Mouse (Mus musculus) mesoderm, embryonic 11.5 days (tissue): ENCODE data around the gene H2-Q1.
"Not testable (repeated sequence)": the region's sequence is repeated elsewhere in the genome, so short reads cannot be mapped to it uniquely, and the experiment has no call there.

ENCODE experiments used
- DNase-seq: peaks from one replicate; pipeline ENCODE4 v3.0.0-alpha.2; 2012; ENCODE audit warnings: low read depth, low spot score

The H2-Q1 gene

GRCm38 (mm10) chr17:35320327-35321081, at the start of gene H2-Q1:
Gene H2-Q1, plus strand, starts transcription at chr17:35320405.
- DNase-seq: peak; percentile 22

GRCm38 (mm10) chr17:35272249-35272648, 48.0 kb upstream of the H2-Q1 start:
- DNase-seq: no peak

GRCm38 (mm10) chr17:35274770-35275169, 45.4 kb upstream of the H2-Q1 start:
- DNase-seq: peak; percentile 90

GRCm38 (mm10) chr17:35276304-35276864, 43.8 kb upstream of the H2-Q1 start:
- DNase-seq: no peak

- DNase-seq: no peak
These were observed 42.2 kb upstream of the H2-Q1 start for GRCm38 (mm10) chr17:35278049-35278448.

- DNase-seq: no peak
These were observed 41.1 kb upstream of the H2-Q1 start for GRCm38 (mm10) chr17:35278957-35279688.

- DNase-seq: no peak
These were observed 39.9 kb upstream of the H2-Q1 start for GRCm38 (mm10) chr17:35280276-35280675.

- no peak for DNase-seq
These were observed 34.8 kb upstream of the H2-Q1 start for GRCm38 (mm10) chr17:35285431-35285830.

- DNase-seq: peak; percentile 71
These were observed 24.4 kb upstream of the H2-Q1 start for GRCm38 (mm10) chr17:35295796-35296195.

- DNase-seq: not testable (repeated sequence)
These were observed 19.8 kb upstream of the H2-Q1 start for GRCm38 (mm10) chr17:35300261-35300945.

GRCm38 (mm10) chr17:35301645-35302258, 18.5 kb upstream of the H2-Q1 start:
- DNase-seq: peak; percentile 88

- no peak for DNase-seq
These were observed 16.9 kb upstream of the H2-Q1 start for GRCm38 (mm10) chr17:35303271-35303670.

GRCm38 (mm10) chr17:35303756-35304350, 16.4 kb upstream of the H2-Q1 start:
- DNase-seq: no peak

- no peak for DNase-seq
These were observed 15.7 kb upstream of the H2-Q1 start for GRCm38 (mm10) chr17:35304478-35304877.

- DNase-seq: not testable (repeated sequence)
These were observed 15.3 kb upstream of the H2-Q1 start for GRCm38 (mm10) chr17:35304921-35305320.

GRCm38 (mm10) chr17:35318671-35319070, 1.5 kb upstream of the H2-Q1 start:
- DNase-seq: no peak

GRCm38 (mm10) chr17:35325124-35325523, 4.9 kb downstream of the H2-Q1 start:
- DNase-seq: not testable (repeated sequence)

GRCm38 (mm10) chr17:35326000-35326399, 5.8 kb downstream of the H2-Q1 start:
- not testable (repeated sequence) for DNase-seq

GRCm38 (mm10) chr17:35329714-35330113, 9.5 kb downstream of the H2-Q1 start:
- DNase-seq: not testable (repeated sequence)

- DNase-seq: not testable (repeated sequence)
These were observed 11.3 kb downstream of the H2-Q1 start for GRCm38 (mm10) chr17:35331546-35331945.

- DNase-seq: no peak
These were observed 22.0 kb downstream of the H2-Q1 start, which contains the start of gene H2-Q2 for GRCm38 (mm10) chr17:35342071-35342671. Gene H2-Q2, plus strand, starts transcription at chr17:35342242.
